Mouse (Mus musculus): Measurements from ENCODE around the gene Dact2. TPM values are rescaled to one million over a fixed set of nuclear protein-coding genes. Genes with fewer than 3 reads are reported as not detected.

The Dact2 gene
- polyA plus RNA-seq, 1 experiment from 2014 or later: 2.6 TPM

GRCm38 (mm10) chr17:14175019-14175418 lies 29.1 kb downstream of the Dact2 start:
- Histone ChIP-seq H3K9ac (replicated peaks; ENCODE audit: low read depth) (no peak overlapping the region), H3K4me1 (ENCODE audit: insufficient read depth, low read depth, low read length) (no peaks in the 10 kb centered on the region), H3K9me3 (ENCODE audit: low read length) (no peaks in the 10 kb centered on the region), H3K4me2 (replicated peaks; ENCODE audit: low read depth, low read length) (no peak overlapping the region), H3K27ac (ENCODE audit: low read length) (no peak overlapping the region), H3K27me3 (replicated peaks; ENCODE audit: insufficient read depth, low read length) (no peaks in the 10 kb centered on the region), H3K36me3 (ENCODE audit: insufficient read depth, low read length) (no peaks in the 10 kb centered on the region), H3K4me3 (ENCODE audit: low read depth, low read length) (no peak overlapping the region)
- ATAC-seq (no peak), DNase-seq (ENCODE audit: low spot score) (no peak)
- WGBS: 68% methylated on average over 4 of the region's 4 CpGs
- TF ChIP-seq EP300 (IDR thresholded peaks at IDR 0.05): no peak
- TF ChIP-seq CTCF (IDR thresholded peaks at IDR 0.05): no peak

- ATAC-seq (no peak), DNase-seq (ENCODE audit: low spot score) (no peak)
- no peaks in the 10 kb centered on the region for H3K27me3 ChIP-seq (replicated peaks; ENCODE audit: insufficient read depth, low read length)
- no peak overlapping the region for H3K9ac ChIP-seq (replicated peaks; ENCODE audit: low read depth)
- no peak overlapping the region for H3K27ac ChIP-seq (ENCODE audit: low read length)
- no peaks in the 10 kb centered on the region for H3K36me3 ChIP-seq (ENCODE audit: insufficient read depth, low read length)
- no peak overlapping the region for H3K4me2 ChIP-seq (replicated peaks; ENCODE audit: low read depth, low read length)
- no peak overlapping the region for H3K4me3 ChIP-seq (ENCODE audit: low read depth, low read length)
- no peaks in the 10 kb centered on the region for H3K4me1 ChIP-seq (ENCODE audit: insufficient read depth, low read depth, low read length)
- WGBS: 78% methylated on average over 3 of the region's 3 CpGs
- TF ChIP-seq CTCF (IDR thresholded peaks at IDR 0.05) (no peak), EP300 (IDR thresholded peaks at IDR 0.05) (no peak)
- H3K9me3 ChIP-seq (ENCODE audit: low read length): no peaks in the 10 kb centered on the region
Observed at GRCm38 (mm10) chr17:14174401-14174800, 29.7 kb downstream of the Dact2 start.

- Histone ChIP-seq H3K4me3 (ENCODE audit: low read depth, low read length) (no peak overlapping the region), H3K9me3 (ENCODE audit: low read length) (no peaks in the 10 kb centered on the region), H3K9ac (replicated peaks; ENCODE audit: low read depth) (no peak overlapping the region), H3K36me3 (ENCODE audit: insufficient read depth, low read length) (no peaks in the 10 kb centered on the region), H3K27me3 (replicated peaks; ENCODE audit: insufficient read depth, low read length) (no peaks in the 10 kb centered on the region), H3K27ac (ENCODE audit: low read length) (no peak overlapping the region), H3K4me1 (ENCODE audit: insufficient read depth, low read depth, low read length) (no peaks in the 10 kb centered on the region), H3K4me2 (replicated peaks; ENCODE audit: low read depth, low read length) (no peak overlapping the region)
- ATAC-seq: no peak
- no peak for TF ChIP-seq CTCF (IDR thresholded peaks at IDR 0.05)
- no peak for TF ChIP-seq EP300 (IDR thresholded peaks at IDR 0.05)
- DNase-seq (ENCODE audit: low spot score): no peak
- WGBS: 28% methylated on average over 1 of the region's 1 CpGs
Observed at GRCm38 (mm10) chr17:14173459-14173858, 30.6 kb downstream of the Dact2 start.

- H3K36me3 ChIP-seq (ENCODE audit: insufficient read depth, low read length): no peaks in the 10 kb centered on the region
- no peak for TF ChIP-seq EP300 (IDR thresholded peaks at IDR 0.05)
- no peak for TF ChIP-seq CTCF (IDR thresholded peaks at IDR 0.05)
- no peak overlapping the region for H3K27ac ChIP-seq (ENCODE audit: low read length)
- H3K9ac ChIP-seq (replicated peaks; ENCODE audit: low read depth): no peak overlapping the region
- no peak for ATAC-seq
- H3K4me3 ChIP-seq (ENCODE audit: low read depth, low read length): no peak overlapping the region
- no peaks in the 10 kb centered on the region for H3K27me3 ChIP-seq (replicated peaks; ENCODE audit: insufficient read depth, low read length)
- no peaks in the 10 kb centered on the region for H3K4me1 ChIP-seq (ENCODE audit: insufficient read depth, low read depth, low read length)
- no peak for DNase-seq (ENCODE audit: low spot score)
- H3K4me2 ChIP-seq (replicated peaks; ENCODE audit: low read depth, low read length): no peak overlapping the region
- no peaks in the 10 kb centered on the region for H3K9me3 ChIP-seq (ENCODE audit: low read length)
Observed at GRCm38 (mm10) chr17:14172731-14173130, 31.4 kb downstream of the Dact2 start.

- TF ChIP-seq CTCF (IDR thresholded peaks at IDR 0.05): no peak
- no peak for TF ChIP-seq EP300 (IDR thresholded peaks at IDR 0.05)
- Histone ChIP-seq H3K27ac (ENCODE audit: low read length) (no peak overlapping the region), H3K9ac (replicated peaks; ENCODE audit: low read depth) (no peak overlapping the region), H3K4me2 (replicated peaks; ENCODE audit: low read depth, low read length) (no peak overlapping the region), H3K4me3 (ENCODE audit: low read depth, low read length) (no peak overlapping the region), H3K4me1 (ENCODE audit: insufficient read depth, low read depth, low read length) (no peaks in the 10 kb centered on the region), H3K36me3 (ENCODE audit: insufficient read depth, low read length) (no peaks in the 10 kb centered on the region), H3K27me3 (replicated peaks; ENCODE audit: insufficient read depth, low read length) (no peaks in the 10 kb centered on the region), H3K9me3 (ENCODE audit: low read length) (no peaks in the 10 kb centered on the region)
- no peak for DNase-seq (ENCODE audit: low spot score)
- WGBS: 32% methylated on average over 3 of the region's 3 CpGs
- ATAC-seq: no peak
Observed at GRCm38 (mm10) chr17:14172184-14172583, 31.9 kb downstream of the Dact2 start.

GRCm38 (mm10) chr17:14170961-14171479 lies 33.1 kb downstream of the Dact2 start:
- 44% methylated on average over 5 of the region's 5 CpGs for WGBS
- H3K36me3 ChIP-seq (ENCODE audit: insufficient read depth, low read length): no peaks in the 10 kb centered on the region
- H3K27ac ChIP-seq (ENCODE audit: low read length): no peak overlapping the region
- ATAC-seq: no peak
- H3K27me3 ChIP-seq (replicated peaks; ENCODE audit: insufficient read depth, low read length): no peaks in the 10 kb centered on the region
- H3K4me2 ChIP-seq (replicated peaks; ENCODE audit: low read depth, low read length): no peak overlapping the region
- no peaks in the 10 kb centered on the region for H3K9me3 ChIP-seq (ENCODE audit: low read length)
- TF ChIP-seq CTCF (IDR thresholded peaks at IDR 0.05): no peak
- no peak for TF ChIP-seq EP300 (IDR thresholded peaks at IDR 0.05)
- no peak overlapping the region for H3K9ac ChIP-seq (replicated peaks; ENCODE audit: low read depth)
- no peak overlapping the region for H3K4me3 ChIP-seq (ENCODE audit: low read depth, low read length)
- DNase-seq (ENCODE audit: low spot score): no peak
- H3K4me1 ChIP-seq (ENCODE audit: insufficient read depth, low read depth, low read length): no peaks in the 10 kb centered on the region

- H3K4me2 ChIP-seq (replicated peaks; ENCODE audit: low read depth, low read length): no peak overlapping the region
- no peaks in the 10 kb centered on the region for H3K9me3 ChIP-seq (ENCODE audit: low read length)
- no peak overlapping the region for H3K4me3 ChIP-seq (ENCODE audit: low read depth, low read length)
- H3K9ac ChIP-seq (replicated peaks; ENCODE audit: low read depth): no peak overlapping the region
- no peaks in the 10 kb centered on the region for H3K27me3 ChIP-seq (replicated peaks; ENCODE audit: insufficient read depth, low read length)
- no peak for ATAC-seq
- no peaks in the 10 kb centered on the region for H3K4me1 ChIP-seq (ENCODE audit: insufficient read depth, low read depth, low read length)
- WGBS: 54% methylated on average over 11 of the region's 11 CpGs
- TF ChIP-seq CTCF (IDR thresholded peaks at IDR 0.05): no peak
- no peak for TF ChIP-seq EP300 (IDR thresholded peaks at IDR 0.05)
- no peak for DNase-seq (ENCODE audit: low spot score)
- no peak overlapping the region for H3K27ac ChIP-seq (ENCODE audit: low read length)
- no peaks in the 10 kb centered on the region for H3K36me3 ChIP-seq (ENCODE audit: insufficient read depth, low read length)
Observed at GRCm38 (mm10) chr17:14169431-14169830, 34.7 kb downstream of the Dact2 start.

Data from lung, postnatal 0 days (tissue).